Mouse (Mus musculus): Measurements from ENCODE around the gene Cavin4. TPM values are rescaled to one million over a fixed set of nuclear protein-coding genes. Genes with fewer than 3 reads are reported as not detected.
A peak's percentile ranks its signal among the peaks of the same experiment; 100 is the strongest.

Gene Cavin4
- total RNA-seq (2021) = 100 to 1,000 TPM; 138 to 167 TPM
- long read RNA-seq, experiment 1, transcript Cavin4-201 (2 exons, 2,054 nt) = major isoform, 154 of 158 reads
- long read RNA-seq, experiment 1, partial matches to known transcripts = 3 of 158 reads
- long read RNA-seq, experiment 1, other reads (novel, unspliced or antisense) = 1 of 158 reads
- long read RNA-seq, experiment 2, transcript Cavin4-201 (2 exons, 2,054 nt) = major isoform, 200 of 205 reads
- long read RNA-seq, experiment 2, partial matches to known transcripts = 4 of 205 reads
- long read RNA-seq, experiment 2, other reads (novel, unspliced or antisense) = 1 of 205 reads

- peak; percentile 81 for DNase-seq
- intact Hi-C loops (cut with DNase I; ENCODE audit: low total_unique reads) = no loop called here
These were observed at the start of gene Cavin4 for GRCm38 (mm10) chr4:48663271-48663670. Cavin4 (plus strand) TSS chr4:48663514.

GRCm38 (mm10) chr4:48615483-48615882 is 47.8 kb upstream of the Cavin4 start:
- DNase-seq = no peak

GRCm38 (mm10) chr4:48617201-48617600 is 46.1 kb upstream of the Cavin4 start:
- DNase-seq = no peak
- intact Hi-C loops (cut with DNase I; ENCODE audit: low total_unique reads) = no loop called here

More at GRCm38 (mm10) chr4:48615483-48615882, 47.8 kb upstream of the Cavin4 start:
- intact Hi-C loops (cut with DNase I; ENCODE audit: low total_unique reads) = no loop called here

DNA sequence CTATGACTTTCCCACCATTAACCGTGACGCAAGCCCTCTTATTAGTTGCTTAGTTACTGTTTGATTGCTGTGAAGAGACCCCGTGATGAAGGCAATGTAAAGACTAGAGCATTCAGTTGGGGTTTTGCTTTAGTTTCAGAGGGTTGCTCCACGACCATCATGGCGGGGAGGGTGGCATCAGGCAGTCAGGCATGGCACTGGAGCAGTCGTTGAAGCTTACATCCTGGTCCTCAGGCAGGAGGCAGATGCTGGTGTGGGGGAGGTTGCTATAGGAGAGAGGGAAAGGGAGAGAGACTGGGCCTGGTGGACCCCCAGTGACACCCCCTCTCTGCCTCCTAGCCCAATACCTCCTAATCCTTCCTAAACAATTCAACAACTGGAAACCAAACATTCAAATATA is 43.2 kb upstream of the Cavin4 start:
- intact Hi-C loops (cut with DNase I; ENCODE audit: low total_unique reads) = no loop called here
- no peak for DNase-seq

- no peak for DNase-seq
- intact Hi-C loops (cut with DNase I; ENCODE audit: low total_unique reads) = no loop called here
These were observed 41.1 kb upstream of the Cavin4 start for GRCm38 (mm10) chr4:48622246-48622645.

GRCm38 (mm10) chr4:48622946-48623345 is 40.4 kb upstream of the Cavin4 start:
- DNase-seq = no peak
- intact Hi-C loops (cut with DNase I; ENCODE audit: low total_unique reads) = no loop called here

- no peak for DNase-seq
- intact Hi-C loops (cut with DNase I; ENCODE audit: low total_unique reads) = no loop called here
These were observed 38.4 kb upstream of the Cavin4 start for GRCm38 (mm10) chr4:48624961-48625360.

DNA sequence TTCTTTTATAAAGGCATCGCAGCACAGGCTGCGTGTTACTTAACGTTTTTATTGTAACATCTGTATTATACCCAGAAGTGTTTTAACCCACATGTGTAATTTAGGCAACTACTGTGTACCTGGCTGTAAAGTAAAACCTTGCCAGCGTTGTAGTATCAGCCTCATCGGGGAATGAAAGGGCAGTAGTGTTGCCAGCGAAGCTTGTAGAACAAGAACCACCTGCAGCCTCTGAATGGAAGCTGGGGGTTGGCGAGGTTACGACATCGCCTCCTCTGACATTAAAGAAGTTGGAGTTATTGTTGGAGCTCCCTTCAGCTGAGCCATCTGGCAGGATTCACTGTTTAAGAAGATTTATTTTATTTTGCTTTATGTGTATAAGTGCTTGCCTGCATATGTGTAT is 37.5 kb upstream of the Cavin4 start:
- DNase-seq = no peak
- intact Hi-C loops (cut with DNase I; ENCODE audit: low total_unique reads) = no loop called here

DNA sequence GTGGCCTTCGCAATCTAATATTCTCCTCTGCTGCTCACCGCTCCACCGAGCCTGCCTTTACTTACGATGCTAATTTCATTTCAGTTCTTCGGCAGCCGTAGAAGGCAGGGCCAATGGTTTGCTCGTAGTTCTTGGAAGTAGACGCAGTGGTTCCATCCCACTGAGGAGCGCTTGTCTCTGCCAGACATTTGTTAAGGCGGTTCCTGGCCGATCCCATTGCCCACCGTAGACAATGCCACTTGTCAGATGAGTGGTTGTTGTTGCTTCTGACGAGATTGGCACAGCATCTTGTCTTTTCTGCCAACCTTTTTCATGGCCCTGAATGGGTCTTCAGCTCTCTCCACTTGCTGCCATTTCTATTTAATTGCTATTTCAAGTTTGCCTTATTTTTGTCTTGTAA is 33.9 kb upstream of the Cavin4 start:
- intact Hi-C loops (cut with DNase I; ENCODE audit: low total_unique reads) = no loop called here
- no peak for DNase-seq

DNA sequence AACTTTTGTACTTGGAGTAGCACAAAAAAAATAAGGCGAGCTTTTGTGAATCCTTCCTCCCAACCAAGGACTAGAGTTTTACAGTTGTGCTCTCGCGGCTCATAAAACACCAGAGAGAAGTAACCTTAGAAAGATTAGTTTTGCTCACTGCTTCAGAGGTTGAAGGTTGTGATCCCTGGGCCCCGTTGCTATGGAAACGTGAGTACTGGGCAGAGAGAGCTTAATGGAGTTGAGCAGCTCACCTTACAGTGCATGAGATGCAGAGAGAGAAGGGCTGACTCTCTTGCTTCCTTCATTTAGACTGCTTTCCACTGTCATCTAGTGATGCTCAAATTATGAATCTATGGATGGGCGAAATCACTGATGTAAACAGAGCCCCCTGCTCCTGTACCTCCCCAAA is 29.8 kb upstream of the Cavin4 start:
- intact Hi-C loops (cut with DNase I; ENCODE audit: low total_unique reads) = no loop called here
- DNase-seq = no peak

DNA sequence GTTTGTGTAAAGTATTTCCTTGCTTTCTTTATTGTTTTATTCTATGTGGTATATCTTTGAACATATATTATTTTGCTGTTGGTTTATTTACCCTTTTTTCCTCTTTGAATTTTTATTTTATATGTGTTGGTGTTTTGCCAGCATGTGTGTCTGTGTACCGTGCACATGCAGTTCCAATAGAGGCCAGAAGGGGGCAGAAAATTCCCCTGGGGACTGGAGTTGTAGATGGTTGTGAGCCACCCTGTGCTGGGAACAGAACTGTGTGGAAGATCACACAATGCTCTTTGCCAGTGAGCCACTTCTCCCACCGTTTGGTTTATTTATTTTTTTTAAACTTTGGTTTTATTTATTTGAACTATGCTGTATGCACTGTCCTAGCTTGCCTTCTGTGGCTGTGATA is 29.3 kb upstream of the Cavin4 start:
- DNase-seq = no peak
- intact Hi-C loops (cut with DNase I; ENCODE audit: low total_unique reads) = no loop called here

GRCm38 (mm10) chr4:48636831-48637230 is 26.5 kb upstream of the Cavin4 start:
- DNase-seq = no peak
- intact Hi-C loops (cut with DNase I; ENCODE audit: low total_unique reads) = no loop called here

DNA sequence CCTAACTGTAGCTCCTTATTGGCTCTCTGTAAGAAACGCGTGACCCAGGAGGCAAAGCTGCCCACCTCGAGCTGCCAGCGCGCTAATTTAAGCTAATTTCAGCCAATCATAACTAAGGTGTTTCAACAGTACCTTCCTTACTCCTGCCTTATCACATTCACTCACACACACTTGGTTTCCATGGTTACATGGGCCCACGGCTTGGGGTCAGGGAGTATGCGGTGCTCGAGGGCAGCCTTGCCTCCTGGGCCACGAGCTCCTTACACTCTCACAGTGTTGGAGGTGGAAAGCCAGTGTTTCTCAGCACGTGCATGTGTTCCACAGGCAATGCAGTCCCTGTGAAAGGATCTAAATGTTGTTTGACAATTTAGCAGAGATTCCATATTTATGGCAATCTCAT is 25.2 kb upstream of the Cavin4 start:
- intact Hi-C loops (cut with DNase I; ENCODE audit: low total_unique reads) = no loop called here
- DNase-seq = no peak

GRCm38 (mm10) chr4:48639503-48639902 is 23.8 kb upstream of the Cavin4 start:
- intact Hi-C loops (cut with DNase I; ENCODE audit: low total_unique reads) = no loop called here

GRCm38 (mm10) chr4:48643801-48644200 is 19.5 kb upstream of the Cavin4 start:
- DNase-seq = no peak
- intact Hi-C loops (cut with DNase I; ENCODE audit: low total_unique reads) = no loop called here

More at GRCm38 (mm10) chr4:48639503-48639902, 23.8 kb upstream of the Cavin4 start:
- no peak for DNase-seq

DNA sequence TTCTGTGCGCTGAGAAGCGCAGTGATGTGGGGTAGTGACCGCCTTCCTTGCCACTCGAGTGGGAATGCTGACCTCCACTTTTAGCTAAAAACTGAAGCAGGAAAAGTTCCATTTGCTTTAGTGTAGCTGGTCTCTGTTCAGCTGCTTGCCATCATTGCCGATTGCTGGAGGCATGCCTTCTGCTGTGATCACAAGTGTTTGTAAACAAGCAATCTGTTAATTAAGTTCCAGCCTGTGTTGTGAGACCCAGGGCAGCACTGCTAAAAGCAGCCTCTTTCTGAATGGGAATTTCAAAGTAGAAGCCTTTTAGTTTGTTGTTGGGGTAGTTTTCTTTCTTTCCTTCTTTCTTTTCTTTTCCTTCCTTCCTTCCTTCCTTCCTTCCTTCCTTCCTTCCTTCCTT is 17.2 kb upstream of the Cavin4 start:
- DNase-seq = no peak
- intact Hi-C loops (cut with DNase I; ENCODE audit: low total_unique reads) = no loop called here

DNA sequence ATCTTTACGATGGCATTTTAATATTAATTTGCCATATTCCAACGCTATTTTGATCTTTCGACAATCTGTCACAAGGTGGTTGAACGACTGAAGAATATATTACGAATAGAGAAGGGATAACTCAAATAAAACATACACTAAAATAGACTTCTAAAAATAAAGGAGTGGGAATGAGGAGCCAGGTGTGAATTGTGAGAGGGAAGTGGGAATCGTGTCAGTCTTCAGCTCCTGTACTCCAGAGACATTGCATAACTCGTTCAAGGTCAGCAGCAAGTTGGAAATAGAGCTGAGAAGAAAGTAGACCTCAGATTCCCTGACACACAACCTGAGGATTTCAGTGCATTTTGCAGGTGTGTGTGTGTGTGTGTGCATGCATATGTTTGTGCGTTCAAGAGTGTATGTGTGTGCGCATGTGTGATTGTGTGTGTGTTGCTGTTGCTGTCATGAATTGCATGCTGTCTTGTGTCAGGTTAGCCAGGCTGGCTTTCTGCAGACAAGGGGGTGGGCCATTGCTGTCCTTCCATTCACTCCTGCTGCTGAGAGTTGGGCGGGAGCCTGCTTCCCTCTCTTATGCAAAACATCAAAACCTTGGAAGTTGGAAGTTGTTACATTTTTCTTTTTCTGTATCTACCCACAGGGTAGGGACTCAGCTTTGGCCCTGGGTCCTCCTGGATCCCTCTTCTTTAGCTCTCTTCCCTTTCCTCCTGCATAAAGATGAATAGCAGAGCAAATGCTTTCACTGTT is 12.5 kb upstream of the Cavin4 start:
- DNase-seq = no peak
- intact Hi-C loops (cut with DNase I; ENCODE audit: low total_unique reads) = no loop called here

DNA sequence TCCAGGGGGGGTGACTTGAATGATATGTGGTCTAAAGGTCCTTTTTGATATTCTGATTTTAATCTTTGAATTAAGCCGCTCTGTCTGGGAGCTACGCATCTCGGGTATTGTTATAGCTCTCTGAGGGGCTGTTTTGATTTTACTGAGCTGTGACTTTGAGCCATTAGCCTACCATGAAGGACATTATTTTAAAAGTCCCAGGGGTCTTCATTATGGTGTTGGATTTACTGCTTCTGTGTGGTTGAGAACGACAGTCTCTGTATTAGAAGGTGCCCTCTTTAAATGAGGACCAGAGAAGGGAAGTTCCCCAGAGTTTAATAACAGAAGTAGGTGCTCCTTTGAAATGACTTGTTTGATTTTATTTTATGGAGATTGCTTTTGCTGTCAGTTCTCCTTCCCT is 9.2 kb upstream of the Cavin4 start:
- DNase-seq = no peak
- intact Hi-C loops (cut with DNase I; ENCODE audit: low total_unique reads) = no loop called here

DNA sequence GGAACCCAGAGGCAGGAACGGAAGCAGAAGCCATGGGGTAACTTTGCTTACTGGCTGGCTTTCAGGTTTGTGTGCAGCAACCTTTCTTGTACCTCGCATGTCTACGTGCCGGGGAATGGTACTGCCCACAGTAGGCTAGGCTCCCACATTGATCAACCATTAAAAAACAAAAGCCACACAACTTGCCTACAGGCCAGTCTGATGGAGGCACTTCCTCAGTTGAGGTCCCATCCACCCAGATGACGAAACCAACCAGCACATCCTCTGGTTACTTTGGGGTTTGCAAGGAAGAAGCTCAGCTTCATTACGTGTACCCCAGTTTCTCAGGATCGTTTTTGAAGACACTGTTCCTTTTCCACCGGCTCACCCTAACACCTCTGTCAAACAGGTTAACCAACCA is 6.8 kb upstream of the Cavin4 start:
- intact Hi-C loops (cut with DNase I; ENCODE audit: low total_unique reads) = no loop called here
- no peak for DNase-seq

DNA sequence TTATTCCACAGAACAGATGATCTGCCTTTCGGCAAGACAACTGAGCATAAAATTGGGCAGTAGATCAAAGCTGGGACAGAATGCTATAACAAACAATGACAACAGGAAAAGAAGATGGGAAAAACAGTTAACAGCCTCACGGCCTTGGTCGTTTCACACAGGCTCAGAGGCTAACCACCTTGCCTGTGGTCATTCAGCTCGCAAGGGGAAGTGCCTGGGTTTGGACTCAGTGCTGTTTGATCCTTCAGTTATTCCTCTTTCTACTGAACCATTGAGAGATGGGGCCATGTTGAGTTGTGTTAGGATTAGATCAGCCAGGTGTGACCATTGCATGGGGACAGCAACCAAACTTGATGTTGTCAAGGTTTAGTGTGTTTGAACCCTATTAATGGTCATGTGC is 3.2 kb upstream of the Cavin4 start:
- intact Hi-C loops (cut with DNase I; ENCODE audit: low total_unique reads) = no loop called here
- DNase-seq = no peak

All from gastrocnemius, postnatal 14 days (tissue).